Mouse (Mus musculus) layer of hippocampus, adult 11-12 months (tissue): Measurements from ENCODE around the gene Ipmk.

Experiments used
- DNase-seq: peaks from one replicate; pipeline ENCODE4 v3.0.0; 2022; ENCODE audit warnings: low spot score

Gene Ipmk

GRCm38 (mm10) chr10:71340195-71340594, 7.4 kb upstream of the Ipmk start:
- DNase-seq = no peak

GRCm38 (mm10) chr10:71341290-71341689, 6.3 kb upstream of the Ipmk start:
- no peak for DNase-seq

GRCm38 (mm10) chr10:71342030-71342805, 5.3 kb upstream of the Ipmk start:
- DNase-seq = no peak

- no peak for DNase-seq
Observed at GRCm38 (mm10) chr10:71343130-71343529, 4.4 kb upstream of the Ipmk start.

- DNase-seq = no peak
Observed at GRCm38 (mm10) chr10:71343567-71344265, 3.8 kb upstream of the Ipmk start.

GRCm38 (mm10) chr10:71344579-71345143, 2.9 kb upstream of the Ipmk start, which contains the start of gene Cisd1:
Cisd1 (minus strand) TSS chr10:71344954.
- peak; percentile 92 for DNase-seq

GRCm38 (mm10) chr10:71346106-71346505, 1.5 kb upstream of the Ipmk start:
- DNase-seq = no peak

GRCm38 (mm10) chr10:71346722-71347508, 648 bp upstream of the Ipmk start:
- no peak for DNase-seq

GRCm38 (mm10) chr10:71347964-71348636, 537 bp downstream of the Ipmk start:
- DNase-seq = no peak

- DNase-seq = no peak
Observed at GRCm38 (mm10) chr10:71348637-71349280, 1.2 kb downstream of the Ipmk start.

GRCm38 (mm10) chr10:71349290-71349689, 1.7 kb downstream of the Ipmk start:
- no peak for DNase-seq

- no peak for DNase-seq
Observed at GRCm38 (mm10) chr10:71351301-71351700, 3.7 kb downstream of the Ipmk start.

- no peak for DNase-seq
Observed at GRCm38 (mm10) chr10:71353850-71354249, 6.3 kb downstream of the Ipmk start.

- no peak for DNase-seq
Observed at GRCm38 (mm10) chr10:71354947-71355346, 7.4 kb downstream of the Ipmk start.

GRCm38 (mm10) chr10:71361044-71361443, 13.5 kb downstream of the Ipmk start:
- DNase-seq = no peak

GRCm38 (mm10) chr10:71361836-71362562, 14.4 kb downstream of the Ipmk start:
- no peak for DNase-seq

GRCm38 (mm10) chr10:71363440-71363839, 15.9 kb downstream of the Ipmk start:
- no peak for DNase-seq

- no peak for DNase-seq
Observed at GRCm38 (mm10) chr10:71363858-71364257, 16.3 kb downstream of the Ipmk start.

- DNase-seq = no peak
Observed at GRCm38 (mm10) chr10:71368128-71368940, 20.8 kb downstream of the Ipmk start.

GRCm38 (mm10) chr10:71369466-71369865, 21.9 kb downstream of the Ipmk start:
- DNase-seq = no peak
